Mouse (Mus musculus) E14TG2a.4 (cell line): Measurements from ENCODE around the gene Slc9a6.

Experiments
- H3K27me3 ChIP-seq: 2 replicates; pipeline ENCODE4 v1.6.1; 2014; ENCODE audit warnings: low read length, control low read depth; ENCODE audit not compliant: insufficient read depth
- H3K36me3 ChIP-seq: 2 replicates; pipeline ENCODE4 v1.6.1; 2014; ENCODE audit warnings: low read length, control low read depth; ENCODE audit not compliant: insufficient read depth
- H3K4me1 ChIP-seq: replicated peaks from 2 replicates; pipeline ENCODE4 v1.6.1; 2014; ENCODE audit warnings: low read depth, low read length, control low read depth
- H3K4me3 ChIP-seq: replicated peaks from 2 replicates; pipeline ENCODE4 v1.5.1; 2014; ENCODE audit warnings: mild to moderate bottlenecking, low read length
- H3K9me3 ChIP-seq: 2 replicates; pipeline ENCODE4 v1.6.1; 2014; ENCODE audit warnings: low read length, control low read depth
- CTCF ChIP-seq: conservative IDR thresholded peaks from 2 replicates; pipeline ENCODE4 v1.5.1; 2014; ENCODE audit warnings: low read length
- NANOG ChIP-seq: IDR thresholded peaks from 2 replicates; pipeline ENCODE4 v1.6.1; 2014; ENCODE audit warnings: borderline replicate concordance, low read length, mixed read lengths
- POU5F1 ChIP-seq: IDR thresholded peaks from 2 replicates; pipeline ENCODE4 v1.6.1; 2014; ENCODE audit warnings: low read length, borderline replicate concordance

The Slc9a6 gene

GRCm38 (mm10) chrX:56609623-56610317 lies at the start of gene Slc9a6:
TSS of gene Slc9a6 (plus strand) at chrX:56609757.
- no peaks in the 10 kb centered on the region for H3K27me3 ChIP-seq
- H3K4me1 ChIP-seq: peaks cover 5% of the 10 kb centered on the region; the same call in 1 of the 2 replicates
- no peaks in the 10 kb centered on the region for H3K36me3 ChIP-seq
- peak within 1 kb of the TSS; percentile 83 for H3K4me3 ChIP-seq
- no peak for TF ChIP-seq CTCF
- no peak for TF ChIP-seq NANOG
- no peak for TF ChIP-seq POU5F1
- H3K9me3 ChIP-seq: no peaks in the 10 kb centered on the region

GRCm38 (mm10) chrX:56572465-56572864 lies 37.1 kb upstream of the Slc9a6 start:
- no peaks in the 10 kb centered on the region for H3K27me3 ChIP-seq
- H3K9me3 ChIP-seq: no peaks in the 10 kb centered on the region
- H3K4me3 ChIP-seq: no peak overlapping the region
- TF ChIP-seq CTCF (peak; percentile 48), NANOG (no peak)
- H3K4me1 ChIP-seq: no peaks in the 10 kb centered on the region
- H3K36me3 ChIP-seq: no peaks in the 10 kb centered on the region

DNA sequence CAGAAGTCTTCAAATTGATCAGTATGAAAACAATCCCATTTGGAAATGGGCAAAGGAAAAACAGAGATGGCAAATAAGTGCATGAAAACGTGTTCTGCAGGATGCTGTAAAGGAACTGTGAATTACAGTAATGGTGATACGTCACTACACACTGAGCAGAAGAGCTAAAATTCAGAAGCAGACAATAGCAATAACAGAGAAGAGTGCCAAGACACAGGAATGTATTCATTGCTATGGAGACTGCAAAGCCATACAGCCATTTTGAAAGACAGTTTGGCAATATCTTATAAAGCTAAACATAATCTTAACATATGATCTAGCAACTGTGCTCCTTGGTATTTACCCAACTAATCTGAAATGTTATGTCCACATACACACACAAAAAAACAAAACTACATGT lies 31.4 kb upstream of the Slc9a6 start:
- H3K27me3 ChIP-seq: no peaks in the 10 kb centered on the region
- H3K4me1 ChIP-seq: no peaks in the 10 kb centered on the region
- no peaks in the 10 kb centered on the region for H3K36me3 ChIP-seq
- H3K4me3 ChIP-seq: no peak overlapping the region
- no peaks in the 10 kb centered on the region for H3K9me3 ChIP-seq
- TF ChIP-seq CTCF (no peak), POU5F1 (no peak), NANOG (no peak)

DNA sequence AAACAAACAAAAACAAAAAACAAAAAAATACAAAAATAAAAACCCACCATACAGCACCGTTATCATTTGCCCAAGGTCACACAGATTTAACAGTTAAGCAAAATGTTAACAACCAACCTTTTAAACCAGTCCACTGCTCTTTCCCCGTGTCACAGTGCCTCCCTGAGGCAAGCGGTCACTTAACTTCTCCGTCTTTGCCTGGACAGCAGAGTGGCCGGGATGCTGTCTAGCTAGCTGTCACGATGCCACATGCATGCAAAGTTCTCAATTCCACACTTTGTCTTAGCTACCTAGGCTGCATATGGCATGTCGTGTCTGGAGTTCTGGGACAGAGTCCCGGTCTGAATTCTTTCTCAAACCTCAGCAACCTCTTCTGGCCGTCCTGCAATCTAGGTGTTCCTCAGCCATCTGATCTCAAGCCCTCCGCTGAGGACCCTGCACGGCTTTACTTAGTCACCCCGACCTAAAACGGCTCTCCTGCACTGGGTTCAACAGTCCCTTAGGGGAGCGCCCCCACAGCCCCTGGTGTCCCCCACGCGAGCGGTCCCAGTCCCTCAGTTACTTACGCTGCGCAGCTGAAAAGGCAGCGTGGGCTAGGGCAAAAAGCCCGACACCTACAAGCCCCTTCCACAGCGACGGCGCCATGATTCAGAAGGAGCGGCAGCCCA lies 12.2 kb upstream of the Slc9a6 start:
- no peak for TF ChIP-seq CTCF
- TF ChIP-seq POU5F1: no peak
- H3K36me3 ChIP-seq: peaks cover 8% of the 10 kb centered on the region; the same call in 1 of the 2 replicates

DNA sequence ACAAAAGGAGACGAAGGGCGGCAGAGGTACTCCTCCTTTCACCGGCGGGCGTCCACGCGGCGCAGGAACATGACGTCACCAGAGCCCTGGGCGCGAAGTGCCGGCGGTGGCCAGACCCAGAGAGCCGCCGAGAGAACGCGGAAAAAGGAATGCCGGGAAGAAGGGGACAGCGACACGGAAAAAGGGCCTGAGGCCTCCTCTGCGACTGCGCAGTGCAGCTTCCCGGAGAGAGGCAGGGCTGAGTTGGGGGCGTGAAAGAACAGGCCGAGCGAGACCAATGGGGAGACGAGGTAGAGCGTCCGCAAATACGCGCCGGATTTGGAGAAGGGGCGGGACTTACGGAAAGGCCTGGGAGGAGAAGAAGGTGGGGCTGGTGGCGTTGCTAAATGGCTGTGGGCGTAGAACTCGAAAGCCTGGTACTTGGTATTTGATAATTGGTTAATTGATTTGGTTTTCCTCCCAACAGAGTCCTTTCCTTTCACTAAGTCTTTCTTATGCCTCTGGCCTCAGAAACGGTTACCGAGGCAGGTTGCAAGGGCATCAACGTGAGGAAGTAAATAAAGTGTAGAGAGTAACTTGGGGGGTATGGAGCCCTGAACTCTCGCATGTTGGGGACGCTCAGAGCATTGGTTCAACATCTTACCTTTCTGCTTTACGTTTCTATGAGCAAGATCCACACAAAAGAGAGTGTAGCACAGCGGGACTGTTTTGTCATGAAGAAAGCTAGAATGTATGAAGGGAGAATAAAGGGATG lies 11.5 kb upstream of the Slc9a6 start, which contains the start of gene Mmgt1:
Gene Mmgt1, minus strand, starts transcription at position 183 of the 754 bp plus-strand sequence.
- TF ChIP-seq NANOG (no peak), CTCF (no peak), POU5F1 (no peak)
- peaks cover 7% of the 10 kb centered on the region; the same call in 1 of the 2 replicates for H3K36me3 ChIP-seq
- peaks cover 4% of the 10 kb centered on the region; the same call in 1 of the 2 replicates for H3K4me1 ChIP-seq
- no peaks in the 10 kb centered on the region for H3K9me3 ChIP-seq
- no peaks in the 10 kb centered on the region for H3K27me3 ChIP-seq
- peak within 1 kb of the TSS; percentile 92 for H3K4me3 ChIP-seq

More for the DNA sequence above, 12.2 kb upstream of the Slc9a6 start:
- H3K27me3 ChIP-seq: no peaks in the 10 kb centered on the region
- H3K4me1 ChIP-seq: peaks cover 4% of the 10 kb centered on the region; the same call in 1 of the 2 replicates
- H3K9me3 ChIP-seq: no peaks in the 10 kb centered on the region
- peak overlapping the region; percentile 92 for H3K4me3 ChIP-seq

DNA sequence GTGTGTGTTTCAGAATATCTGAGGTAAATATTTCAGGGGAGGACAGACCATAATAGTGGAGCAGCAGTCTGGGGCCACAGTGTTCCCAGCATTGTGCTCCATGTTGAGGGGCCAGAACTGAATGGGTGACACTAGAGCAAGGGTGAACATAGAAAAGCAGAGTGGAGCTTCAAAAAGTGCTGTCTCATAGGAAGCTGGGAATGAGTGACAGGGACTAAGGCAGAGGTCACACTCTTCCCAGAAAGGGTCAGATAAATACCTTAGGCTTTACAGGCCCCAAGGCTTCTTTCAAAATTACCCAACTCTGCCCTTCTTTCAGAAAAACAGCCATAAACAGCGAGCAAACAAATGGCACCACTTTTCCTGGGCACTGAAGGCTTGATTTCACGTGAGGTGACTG lies 3.0 kb upstream of the Slc9a6 start:
- Histone ChIP-seq H3K9me3 (no peaks in the 10 kb centered on the region), H3K4me1 (peaks cover 5% of the 10 kb centered on the region; the same call in 1 of the 2 replicates), H3K36me3 (no peaks in the 10 kb centered on the region), H3K27me3 (no peaks in the 10 kb centered on the region), H3K4me3 (no peak overlapping the region)
- no peak for TF ChIP-seq POU5F1
- TF ChIP-seq NANOG: no peak
- no peak for TF ChIP-seq CTCF

GRCm38 (mm10) chrX:56607032-56607710 lies 2.4 kb upstream of the Slc9a6 start:
- TF ChIP-seq CTCF (no peak), NANOG (no peak), POU5F1 (no peak)
- no peaks in the 10 kb centered on the region for H3K36me3 ChIP-seq
- no peaks in the 10 kb centered on the region for H3K9me3 ChIP-seq
- peaks cover 5% of the 10 kb centered on the region; the same call in 1 of the 2 replicates for H3K4me1 ChIP-seq
- H3K27me3 ChIP-seq: no peaks in the 10 kb centered on the region
- H3K4me3 ChIP-seq: no peak overlapping the region

DNA sequence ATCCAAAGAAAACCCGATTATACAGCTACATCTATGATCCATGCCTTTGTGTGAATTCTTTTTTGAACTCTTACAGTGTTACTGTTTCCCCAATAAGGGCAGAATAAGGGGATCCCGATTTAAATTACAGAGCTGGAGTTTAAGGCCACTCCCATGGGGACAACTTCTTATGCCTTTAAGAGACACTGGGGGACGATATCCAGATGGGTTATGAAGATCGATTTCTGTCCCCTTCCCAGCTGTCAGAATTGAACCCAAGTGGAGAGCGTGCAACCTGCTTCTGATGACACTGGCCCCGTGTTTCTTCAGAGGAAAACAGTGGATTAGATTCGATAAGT lies 303 bp upstream of the Slc9a6 start:
- H3K27me3 ChIP-seq: no peaks in the 10 kb centered on the region

More for the DNA sequence above, 303 bp upstream of the Slc9a6 start:
- TF ChIP-seq POU5F1 (no peak), CTCF (no peak), NANOG (no peak)
- Histone ChIP-seq H3K4me3 (peak overlapping the region; percentile 23; the same call in 1 of the 2 replicates), H3K9me3 (no peaks in the 10 kb centered on the region), H3K4me1 (peaks cover 5% of the 10 kb centered on the region; the same call in 1 of the 2 replicates), H3K36me3 (no peaks in the 10 kb centered on the region)
